In genomic region chr7:110896453-110896852, GRCm38 (mm10) we compare ENCODE assay signal across 34 mouse cellular contexts. TPM values are rescaled to one million over a fixed set of nuclear protein-coding genes. Genes with fewer than 3 reads are reported as not detected.
"Had no signal": no experiment of that assay in that cellular context is flagged by ENCODE, and none has a peak within 500 bp of the region (broad histone marks: within the 10 kb centered on the region; RNA-seq: fewer than 3 reads in every experiment).

No protein-coding gene starts in this region.

- H3K27ac ChIP-seq: limb, embryonic 10.5 days; limb, embryonic 12.5 days; limb, embryonic 13.5 days; limb, embryonic 15.5 days; liver, embryonic 12.5 days; liver, embryonic 13.5 days; liver, embryonic 14.5 days; liver, embryonic 15.5 days; lung, embryonic 15.5 days; macrophage; midbrain, embryonic 10.5 days; midbrain, embryonic 12.5 days; midbrain, embryonic 13.5 days; midbrain, embryonic 15.5 days; neural tube, embryonic 12.5 days; neural tube, embryonic 13.5 days had no signal

- H3K36me3 ChIP-seq: limb, embryonic 10.5 days; limb, embryonic 12.5 days; limb, embryonic 13.5 days; limb, embryonic 15.5 days; liver, embryonic 12.5 days; liver, embryonic 15.5 days; lung, embryonic 15.5 days; midbrain, embryonic 10.5 days; midbrain, embryonic 12.5 days; midbrain, embryonic 13.5 days; midbrain, embryonic 15.5 days; neural tube, embryonic 12.5 days; neural tube, embryonic 13.5 days had no signal

- H3K4me2 ChIP-seq: limb, embryonic 12.5 days; limb, embryonic 13.5 days; limb, embryonic 15.5 days; liver, embryonic 11.5 days; liver, embryonic 12.5 days; liver, embryonic 13.5 days; liver, embryonic 15.5 days; lung, embryonic 14.5 days; lung, embryonic 15.5 days; midbrain, embryonic 11.5 days; midbrain, embryonic 12.5 days; midbrain, embryonic 13.5 days; midbrain, embryonic 15.5 days; neural tube, embryonic 12.5 days; neural tube, embryonic 13.5 days had no signal

- DNase-seq: left cerebral cortex, postnatal 4 days; liver; liver, embryonic 13.5 days; liver, postnatal 0 days; lung, adult 18-20 months; lung, adult 2 months; lung, embryonic 14.5 days; lung, postnatal 10 days; lung, postnatal 14 days; lung, postnatal 36 days; lung, postnatal 4 days; midbrain, embryonic 14.5 days had no signal

- H3K9ac ChIP-seq: limb, embryonic 12.5 days; limb, embryonic 13.5 days; limb, embryonic 15.5 days; liver, embryonic 12.5 days; liver, embryonic 13.5 days; liver, embryonic 14.5 days; liver, embryonic 15.5 days; liver, postnatal 0 days; lung, embryonic 14.5 days; lung, embryonic 15.5 days; midbrain, embryonic 12.5 days; midbrain, embryonic 13.5 days; midbrain, embryonic 15.5 days; neural tube, embryonic 12.5 days; neural tube, embryonic 13.5 days had no signal

- H3K4me3 ChIP-seq: limb, embryonic 10.5 days; limb, embryonic 12.5 days; limb, embryonic 13.5 days; limb, embryonic 15.5 days; liver, embryonic 12.5 days; liver, embryonic 13.5 days; liver, embryonic 15.5 days; lung, embryonic 15.5 days; midbrain, embryonic 10.5 days; midbrain, embryonic 12.5 days; midbrain, embryonic 13.5 days; midbrain, embryonic 15.5 days; myocyte; neural tube, embryonic 12.5 days; neural tube, embryonic 13.5 days had no signal

- H3K4me1 ChIP-seq: limb, embryonic 10.5 days; limb, embryonic 12.5 days; limb, embryonic 15.5 days; midbrain, embryonic 12.5 days; midbrain, embryonic 13.5 days; midbrain, embryonic 15.5 days; neural tube, embryonic 12.5 days; neural tube, embryonic 13.5 days had no signal

- H3K27me3 ChIP-seq: limb, embryonic 12.5 days; limb, embryonic 13.5 days; limb, embryonic 15.5 days; liver, embryonic 12.5 days; liver, embryonic 13.5 days; liver, embryonic 15.5 days; lung, embryonic 15.5 days; midbrain, embryonic 12.5 days; midbrain, embryonic 13.5 days; midbrain, embryonic 15.5 days; neural tube, embryonic 12.5 days; neural tube, embryonic 13.5 days had no signal

- ATAC-seq: liver, embryonic 12.5 days; liver, postnatal 0 days; lung, postnatal 0 days; midbrain, embryonic 13.5 days; midbrain, embryonic 15.5 days; midbrain, embryonic 16.5 days had no signal

- H3K9me3 ChIP-seq: limb, embryonic 10.5 days; limb, embryonic 12.5 days; limb, embryonic 13.5 days; limb, embryonic 15.5 days; liver, embryonic 12.5 days; liver, embryonic 13.5 days; liver, embryonic 15.5 days; lung, embryonic 15.5 days; midbrain, embryonic 10.5 days; midbrain, embryonic 12.5 days; midbrain, embryonic 13.5 days; midbrain, embryonic 15.5 days; neural tube, embryonic 12.5 days; neural tube, embryonic 13.5 days had no signal

RNA-seq across cellular contexts. Expression of gene Lyve1, which starts 33.4 kb away (rescaled TPM):
- total RNA-seq: megakaryocyte-erythroid progenitor cell, adult 5-6 weeks; monocyte, adult 5-6 weeks had no signal
- polyA plus RNA-seq: myocyte had no signal
